Mouse (Mus musculus) neural tube, embryonic 11.5 days (tissue): ENCODE data around the gene Nin. TPM values are rescaled to one million over a fixed set of nuclear protein-coding genes. Genes with fewer than 3 reads are reported as not detected.
A peak's percentile ranks its signal among the peaks of the same experiment; 100 is the strongest.
"Not testable (repeated sequence)": the region's sequence is repeated elsewhere in the genome, so short reads cannot be mapped to it uniquely, and the experiment has no call there.

Source experiments
- ATAC-seq: fragments of 200-750 bp; cut with Nextera tagmentation; 2 replicates; pipeline ENCODE4 v1.8.0; 2017; ENCODE audit warnings: moderate number of reproducible peaks, mild to moderate bottlenecking, moderate TSS enrichment, moderate library complexity; ENCODE audit not compliant: insufficient read depth, low FRiP score, low TSS enrichment
- DNase-seq: peaks from one replicate; pipeline ENCODE4 v3.0.0-alpha.2; 2015; ENCODE audit warnings: low spot score
- H3K27ac ChIP-seq: fragments of 300-500 bp; sonication (generic); 2 replicates; pipeline ENCODE4 v1.5.1; 2014; ENCODE audit warnings: low read depth, mild to moderate bottlenecking, low read length
- H3K27me3 ChIP-seq: fragments of 300-500 bp; sonication (generic); 2 replicates; pipeline ENCODE4 v1.6.1; 2014; ENCODE audit warnings: mild to moderate bottlenecking, low read length, mixed read lengths; ENCODE audit not compliant: control insufficient read depth, insufficient read depth
- H3K36me3 ChIP-seq: fragments of 300-500 bp; sonication (generic); 2 replicates; pipeline ENCODE4 v1.6.1; 2014; ENCODE audit warnings: mild to moderate bottlenecking, low read length, moderate library complexity, mixed read lengths; ENCODE audit not compliant: control insufficient read depth, insufficient read depth
- H3K4me1 ChIP-seq: fragments of 300-500 bp; sonication (generic); 2 replicates; pipeline ENCODE4 v1.6.1; 2014; ENCODE audit warnings: low read length, mixed read lengths; ENCODE audit not compliant: control insufficient read depth, insufficient read depth
- H3K4me2 ChIP-seq: fragments of 300-500 bp; sonication (generic); 2 replicates; pipeline ENCODE4 v1.6.1; 2014; ENCODE audit warnings: low read depth, mild to moderate bottlenecking, moderate library complexity
- H3K4me3 ChIP-seq: fragments of 300-500 bp; sonication (generic); 2 replicates; pipeline ENCODE4 v1.5.1; 2014; ENCODE audit warnings: low read depth, low read length
- H3K9ac ChIP-seq: fragments of 300-500 bp; sonication (generic); 2 replicates; pipeline ENCODE4 v1.6.1; 2014; ENCODE audit warnings: mild to moderate bottlenecking, low read length
- H3K9me3 ChIP-seq: fragments of 300-500 bp; sonication (generic); 2 replicates; pipeline ENCODE4 v1.6.1; 2016; ENCODE audit warnings: low read length; ENCODE audit not compliant: control insufficient read depth
- WGBS: fragments of 180-500 bp; shearing (Covaris S2); extraction: QIAGEN DNeasy Blood & Tissue Kit; methylation state at CpG from one replicate; pipeline ENCODE4 v1.1.7; 2014; 5-methylcytosine and 5-hydroxymethylcytosine counted together
- polyA plus RNA-seq: library from polyadenylated mRNA; unstranded; fragments of >200 nt; fragmentation: Nextera tagmentation; extraction: Ambion mirVana; gene quantifications from 2 replicates; pipeline ENCODE4 v1.2.1, GENCODE M21; 2014

The Nin gene
- polyA plus RNA-seq, 1 experiment from 2014 or later = 16.6 TPM

GRCm38 (mm10) chr12:70144637-70145448, 31.3 kb upstream of the Nin start:
- H3K4me1 ChIP-seq = peaks cover 4% of the 10 kb centered on the region; the same call in 1 of the 2 replicates
- 50% methylated on average over 20 of the region's 20 CpGs for WGBS
- H3K9me3 ChIP-seq = no peaks in the 10 kb centered on the region
- no peak overlapping the region for H3K4me3 ChIP-seq
- H3K36me3 ChIP-seq = no peaks in the 10 kb centered on the region
- H3K27me3 ChIP-seq = no peaks in the 10 kb centered on the region
- H3K4me2 ChIP-seq = no peak overlapping the region
- DNase-seq (peak; percentile 65), ATAC-seq (no peak)
- no peak overlapping the region for H3K9ac ChIP-seq
- H3K27ac ChIP-seq = peak overlapping the region; percentile 74

GRCm38 (mm10) chr12:70144106-70144587, 30.6 kb upstream of the Nin start:
- 10% methylated on average over 3 of the region's 3 CpGs for WGBS
- peak; percentile 42 for DNase-seq
- ATAC-seq = peak; percentile 64

DNA sequence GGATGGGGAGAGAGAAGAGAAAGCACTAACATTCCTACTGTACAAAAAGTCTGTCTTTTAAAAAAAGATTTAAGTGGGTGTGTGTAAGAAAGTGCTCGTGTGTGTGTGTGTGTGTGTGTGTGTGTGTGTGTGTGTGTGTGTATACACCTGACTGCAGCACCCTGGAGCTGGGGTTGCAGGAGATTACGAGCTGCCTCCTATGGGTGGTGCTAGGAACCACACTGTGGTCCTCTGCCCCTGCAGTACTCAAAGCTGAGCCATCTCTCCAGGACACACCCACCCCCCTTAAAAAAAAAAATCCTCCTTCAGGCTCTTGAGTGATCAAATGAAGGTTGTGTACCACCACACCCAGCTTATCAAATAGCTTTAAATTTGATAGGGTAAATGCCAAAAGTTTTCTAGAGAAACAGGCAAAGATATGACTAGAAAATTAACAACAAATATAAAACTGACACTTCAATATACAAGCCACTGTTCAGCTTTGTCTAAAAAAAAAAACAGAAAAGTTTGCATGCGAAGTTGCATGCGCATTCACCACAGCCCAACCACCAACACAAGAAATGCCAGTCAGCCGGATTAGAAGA, 27.6 kb upstream of the Nin start:
- no peak for DNase-seq
- Histone ChIP-seq H3K27me3 (no peaks in the 10 kb centered on the region), H3K4me1 (no peaks in the 10 kb centered on the region), H3K27ac (no peak overlapping the region), H3K4me2 (no peak overlapping the region), H3K9ac (no peak overlapping the region), H3K4me3 (no peak overlapping the region), H3K9me3 (no peaks in the 10 kb centered on the region), H3K36me3 (no peaks in the 10 kb centered on the region)
- WGBS = 91% methylated on average over 5 of the region's 5 CpGs
- no peak for ATAC-seq

More at GRCm38 (mm10) chr12:70144106-70144587, 30.6 kb upstream of the Nin start:
- H3K9me3 ChIP-seq, H3K9ac ChIP-seq, H3K27me3 ChIP-seq, H3K36me3 ChIP-seq, H3K4me2 ChIP-seq, H3K4me1 ChIP-seq, H3K4me3 ChIP-seq: not testable (repeated sequence)
- peak overlapping the region; percentile 74 for H3K27ac ChIP-seq

- ATAC-seq = no peak
- 100% methylated on average over 5 of the region's 5 CpGs for WGBS
Measured at GRCm38 (mm10) chr12:70140542-70140941, 27.0 kb upstream of the Nin start.

DNA sequence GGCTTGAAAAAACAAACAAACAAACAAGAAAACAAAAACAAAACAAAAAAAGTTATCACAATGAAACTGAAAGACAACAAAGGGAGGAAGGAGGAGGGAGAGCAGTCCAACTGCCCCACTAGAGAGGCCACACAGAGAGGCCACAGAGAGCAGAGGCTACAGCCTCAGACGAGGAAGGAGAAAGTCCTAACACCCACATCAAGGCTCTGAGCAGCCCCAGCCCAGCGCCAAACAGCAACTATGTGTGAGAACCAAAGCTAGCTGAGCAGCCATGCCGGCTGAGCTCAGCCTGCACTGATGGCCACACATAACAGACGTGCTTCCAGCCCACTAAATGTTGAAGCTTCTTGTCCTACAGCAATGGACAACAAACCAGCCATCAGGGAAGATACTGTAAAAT, 26.4 kb upstream of the Nin start:
- no peak for ATAC-seq
- Histone ChIP-seq H3K9me3 (no peaks in the 10 kb centered on the region), H3K27ac (no peak overlapping the region), H3K9ac (no peak overlapping the region), H3K4me2 (no peak overlapping the region), H3K27me3 (no peaks in the 10 kb centered on the region), H3K4me3 (no peak overlapping the region), H3K4me1 (no peaks in the 10 kb centered on the region), H3K36me3 (no peaks in the 10 kb centered on the region)
- 63% methylated on average over 4 of the region's 4 CpGs for WGBS
- DNase-seq = no peak

More at GRCm38 (mm10) chr12:70140542-70140941, 27.0 kb upstream of the Nin start:
- no peak for DNase-seq
- H3K9ac ChIP-seq = no peak overlapping the region
- H3K36me3 ChIP-seq = no peaks in the 10 kb centered on the region
- H3K27me3 ChIP-seq = no peaks in the 10 kb centered on the region
- H3K27ac ChIP-seq = no peak overlapping the region
- no peaks in the 10 kb centered on the region for H3K9me3 ChIP-seq
- no peak overlapping the region for H3K4me2 ChIP-seq
- no peaks in the 10 kb centered on the region for H3K4me1 ChIP-seq
- no peak overlapping the region for H3K4me3 ChIP-seq

DNA sequence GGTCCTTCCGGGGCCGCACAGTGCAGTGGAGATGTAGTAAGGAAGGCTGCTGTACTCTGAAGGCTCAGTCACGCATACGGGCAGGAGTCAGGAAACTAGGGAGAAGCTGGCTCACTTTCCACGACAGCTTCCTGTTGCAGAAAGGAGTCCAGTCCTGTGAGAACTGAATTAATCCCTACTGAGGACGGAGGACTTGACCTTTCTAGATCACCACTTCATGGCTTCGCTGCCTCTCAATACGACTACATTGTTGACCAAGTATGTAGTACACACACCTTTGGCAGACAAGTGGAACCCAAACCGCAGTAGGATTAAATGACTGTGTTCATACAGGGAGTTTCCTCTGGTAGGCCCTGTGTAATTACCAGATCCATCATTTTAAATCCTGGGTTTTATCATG, 24.1 kb upstream of the Nin start:
- Histone ChIP-seq H3K9me3 (no peaks in the 10 kb centered on the region), H3K27me3 (no peaks in the 10 kb centered on the region), H3K27ac (no peak overlapping the region), H3K4me1 (no peaks in the 10 kb centered on the region), H3K9ac (no peak overlapping the region), H3K4me3 (no peak overlapping the region), H3K36me3 (no peaks in the 10 kb centered on the region), H3K4me2 (no peak overlapping the region)
- ATAC-seq (no peak), DNase-seq (no peak)
- WGBS = 87% methylated on average over 9 of the region's 9 CpGs

DNA sequence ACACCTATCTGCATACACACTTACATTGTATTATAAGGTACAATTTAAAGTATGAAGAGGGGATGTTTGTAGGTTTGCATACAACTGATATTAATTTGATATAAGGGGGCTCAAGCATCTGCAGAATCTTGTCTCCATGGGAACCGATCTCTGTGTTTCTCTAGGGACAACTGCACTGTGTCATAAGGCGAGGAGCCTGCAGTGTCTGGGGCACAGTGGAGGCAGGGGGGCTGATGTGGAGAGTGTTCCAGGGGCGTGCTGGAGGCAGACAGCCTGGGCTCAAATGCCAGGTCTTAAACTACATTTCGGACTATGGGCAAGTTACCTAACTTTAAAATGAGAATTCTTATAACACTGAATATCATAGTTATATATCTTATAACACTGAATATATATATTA, 23.6 kb upstream of the Nin start:
- no peak overlapping the region for H3K9ac ChIP-seq
- no peak overlapping the region for H3K4me2 ChIP-seq
- no peaks in the 10 kb centered on the region for H3K36me3 ChIP-seq
- 76% methylated on average over 4 of the region's 4 CpGs for WGBS
- DNase-seq (no peak), ATAC-seq (no peak)
- no peaks in the 10 kb centered on the region for H3K27me3 ChIP-seq
- no peaks in the 10 kb centered on the region for H3K9me3 ChIP-seq
- H3K4me3 ChIP-seq = no peak overlapping the region
- no peaks in the 10 kb centered on the region for H3K4me1 ChIP-seq
- no peak overlapping the region for H3K27ac ChIP-seq

DNA sequence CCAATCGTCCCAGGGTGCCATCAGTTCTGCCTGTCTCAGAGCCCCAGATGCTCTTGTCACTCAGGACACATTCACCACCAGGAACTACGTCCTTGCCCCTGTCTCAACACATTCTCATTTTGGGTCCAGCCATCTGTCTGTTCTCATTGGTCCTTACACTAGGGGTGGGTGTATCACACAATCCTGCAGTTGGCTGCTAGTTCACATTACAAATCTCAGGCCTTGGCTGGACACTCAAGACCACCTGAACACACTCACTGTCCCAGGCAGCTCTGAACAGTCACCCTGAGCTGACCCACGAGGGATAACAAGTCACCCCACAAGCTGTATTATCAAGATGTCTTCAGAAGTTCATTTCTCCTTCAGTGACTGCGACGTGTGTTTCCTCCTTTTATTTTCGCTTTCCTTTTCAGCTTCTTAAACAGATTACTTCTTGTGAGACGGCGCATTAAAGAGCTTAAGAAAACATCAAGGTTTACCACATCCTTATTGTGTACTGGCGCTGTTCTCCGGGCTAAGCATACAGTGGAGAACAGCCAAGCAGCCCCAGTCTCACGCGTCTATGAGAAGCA, 22.8 kb upstream of the Nin start:
- H3K4me2 ChIP-seq = no peak overlapping the region
- ATAC-seq (no peak), DNase-seq (no peak)
- no peaks in the 10 kb centered on the region for H3K36me3 ChIP-seq
- H3K4me3 ChIP-seq = no peak overlapping the region
- no peaks in the 10 kb centered on the region for H3K27me3 ChIP-seq
- no peak overlapping the region for H3K9ac ChIP-seq
- H3K9me3 ChIP-seq = no peaks in the 10 kb centered on the region
- 63% methylated on average over 12 of the region's 12 CpGs for WGBS
- H3K4me1 ChIP-seq = no peaks in the 10 kb centered on the region
- no peak overlapping the region for H3K27ac ChIP-seq
